Mouse (Mus musculus) erythroblast, embryonic 14.5 days (primary cell): ENCODE data around the gene Ece1. TPM values are rescaled to one million over a fixed set of nuclear protein-coding genes. Genes with fewer than 3 reads are reported as not detected.

Source experiments
- H3K27me3 ChIP-seq: 2 replicates; pipeline ENCODE4 v1.6.1; 2012; ENCODE audit warnings: inconsistent platforms; ENCODE audit not compliant: control insufficient read depth
- H3K36me3 ChIP-seq: 2 replicates; pipeline ENCODE4 v1.6.1; 2012; ENCODE audit warnings: mild to moderate bottlenecking, inconsistent platforms; ENCODE audit not compliant: control insufficient read depth
- H3K4me1 ChIP-seq: 2 replicates; pipeline ENCODE4 v1.6.1; 2012; ENCODE audit warnings: inconsistent platforms; ENCODE audit not compliant: control insufficient read depth
- H3K4me3 ChIP-seq: replicated peaks from 2 replicates; pipeline ENCODE3; 2012; ENCODE audit warnings: moderate library complexity, mild to moderate bottlenecking, inconsistent platforms
- H3K9me3 ChIP-seq: 2 replicates; pipeline ENCODE4 v1.6.1; 2012; ENCODE audit warnings: low read length, inconsistent platforms, mixed read lengths; ENCODE audit not compliant: control insufficient read depth
- GATA1 ChIP-seq: IDR thresholded peaks from 2 replicates; pipeline ENCODE4 v1.6.1; 2012; ENCODE audit warnings: low read length, inconsistent platforms, mixed read lengths
- TAL1 ChIP-seq: IDR thresholded peaks from 3 replicates; pipeline ENCODE4 v1.6.1; 2012; ENCODE audit warnings: low read length, inconsistent platforms, mixed read lengths
- polyA plus RNA-seq: library from polyadenylated mRNA; stranded (reverse); fragments of >175 nt; gene quantifications from 2 replicates; pipeline ENCODE4 v1.2.3, GENCODE M21; 2012

The Ece1 gene
- polyA plus RNA-seq, 1 experiment = 1.1 TPM

GRCm38 (mm10) chr4:137864769-137865168, 2.7 kb downstream of the Ece1 start:
- no peaks in the 10 kb centered on the region for H3K9me3 ChIP-seq
- no peak for TF ChIP-seq TAL1
- TF ChIP-seq GATA1 = no peak
- no peaks in the 10 kb centered on the region for H3K36me3 ChIP-seq
- no peak overlapping the region for H3K4me3 ChIP-seq
- H3K27me3 ChIP-seq = peaks cover 57% of the 10 kb centered on the region
- peaks cover 39% of the 10 kb centered on the region for H3K4me1 ChIP-seq

GRCm38 (mm10) chr4:137865221-137865641, 3.2 kb downstream of the Ece1 start:
- no peak overlapping the region for H3K4me3 ChIP-seq
- H3K9me3 ChIP-seq = no peaks in the 10 kb centered on the region
- no peak for TF ChIP-seq TAL1
- no peak for TF ChIP-seq GATA1
- H3K4me1 ChIP-seq = peaks cover 39% of the 10 kb centered on the region
- H3K27me3 ChIP-seq = peaks cover 53% of the 10 kb centered on the region
- no peaks in the 10 kb centered on the region for H3K36me3 ChIP-seq

GRCm38 (mm10) chr4:137866206-137866863, 4.3 kb downstream of the Ece1 start:
- TF ChIP-seq TAL1 = no peak
- no peak for TF ChIP-seq GATA1
- Histone ChIP-seq H3K9me3 (no peaks in the 10 kb centered on the region), H3K4me1 (peaks cover 45% of the 10 kb centered on the region), H3K36me3 (no peaks in the 10 kb centered on the region), H3K4me3 (no peak overlapping the region), H3K27me3 (peaks cover 51% of the 10 kb centered on the region)

GRCm38 (mm10) chr4:137867225-137867624, 5.2 kb downstream of the Ece1 start:
- no peak for TF ChIP-seq GATA1
- TF ChIP-seq TAL1 = no peak
- Histone ChIP-seq H3K4me1 (peaks cover 44% of the 10 kb centered on the region), H3K27me3 (peaks cover 45% of the 10 kb centered on the region), H3K36me3 (no peaks in the 10 kb centered on the region), H3K4me3 (no peak overlapping the region), H3K9me3 (no peaks in the 10 kb centered on the region)

GRCm38 (mm10) chr4:137867675-137868257, 5.7 kb downstream of the Ece1 start:
- Histone ChIP-seq H3K4me3 (no peak overlapping the region), H3K36me3 (no peaks in the 10 kb centered on the region), H3K27me3 (peaks cover 40% of the 10 kb centered on the region), H3K9me3 (no peaks in the 10 kb centered on the region), H3K4me1 (peaks cover 39% of the 10 kb centered on the region)
- no peak for TF ChIP-seq GATA1
- no peak for TF ChIP-seq TAL1

- Histone ChIP-seq H3K27me3 (peaks cover 22% of the 10 kb centered on the region), H3K36me3 (no peaks in the 10 kb centered on the region), H3K4me3 (no peak overlapping the region), H3K9me3 (no peaks in the 10 kb centered on the region), H3K4me1 (peaks cover 30% of the 10 kb centered on the region)
- TF ChIP-seq GATA1 (no peak), TAL1 (no peak)
Observed at GRCm38 (mm10) chr4:137869667-137870274, 7.7 kb downstream of the Ece1 start.

GRCm38 (mm10) chr4:137870979-137871378, 8.9 kb downstream of the Ece1 start:
- peaks cover 27% of the 10 kb centered on the region for H3K4me1 ChIP-seq
- TF ChIP-seq TAL1 = no peak
- no peak for TF ChIP-seq GATA1
- H3K36me3 ChIP-seq = no peaks in the 10 kb centered on the region
- peaks cover 10% of the 10 kb centered on the region for H3K27me3 ChIP-seq
- H3K9me3 ChIP-seq = no peaks in the 10 kb centered on the region
- H3K4me3 ChIP-seq = no peak overlapping the region

GRCm38 (mm10) chr4:137871431-137871830, 9.4 kb downstream of the Ece1 start:
- Histone ChIP-seq H3K27me3 (peaks cover 5% of the 10 kb centered on the region; the same call in 1 of the 2 replicates), H3K9me3 (no peaks in the 10 kb centered on the region), H3K4me3 (no peak overlapping the region), H3K4me1 (peaks cover 23% of the 10 kb centered on the region), H3K36me3 (no peaks in the 10 kb centered on the region)
- TF ChIP-seq GATA1 (no peak), TAL1 (no peak)

GRCm38 (mm10) chr4:137874337-137874736, 12.3 kb downstream of the Ece1 start:
- no peaks in the 10 kb centered on the region for H3K36me3 ChIP-seq
- TF ChIP-seq TAL1 = no peak
- TF ChIP-seq GATA1 = no peak
- H3K9me3 ChIP-seq = no peaks in the 10 kb centered on the region
- H3K4me3 ChIP-seq = no peak overlapping the region
- peaks cover 19% of the 10 kb centered on the region for H3K4me1 ChIP-seq
- H3K27me3 ChIP-seq = peaks cover 2% of the 10 kb centered on the region; the same call in 1 of the 2 replicates

- no peak for TF ChIP-seq GATA1
- no peak for TF ChIP-seq TAL1
- no peaks in the 10 kb centered on the region for H3K9me3 ChIP-seq
- H3K4me1 ChIP-seq = peaks cover 19% of the 10 kb centered on the region
- no peak overlapping the region for H3K4me3 ChIP-seq
- H3K36me3 ChIP-seq = no peaks in the 10 kb centered on the region
- peaks cover 2% of the 10 kb centered on the region; the same call in 1 of the 2 replicates for H3K27me3 ChIP-seq
Observed at GRCm38 (mm10) chr4:137874826-137875225, 12.8 kb downstream of the Ece1 start.
